Mouse (Mus musculus) fibroblast of lung, adult 2 months (primary cell): ENCODE measurements around the gene Cfap58.

Source experiments
- DNase-seq: peaks from one replicate; pipeline ENCODE4 v3.0.0-alpha.2; 2011; ENCODE audit warnings: low read depth

The Cfap58 gene

DNA sequence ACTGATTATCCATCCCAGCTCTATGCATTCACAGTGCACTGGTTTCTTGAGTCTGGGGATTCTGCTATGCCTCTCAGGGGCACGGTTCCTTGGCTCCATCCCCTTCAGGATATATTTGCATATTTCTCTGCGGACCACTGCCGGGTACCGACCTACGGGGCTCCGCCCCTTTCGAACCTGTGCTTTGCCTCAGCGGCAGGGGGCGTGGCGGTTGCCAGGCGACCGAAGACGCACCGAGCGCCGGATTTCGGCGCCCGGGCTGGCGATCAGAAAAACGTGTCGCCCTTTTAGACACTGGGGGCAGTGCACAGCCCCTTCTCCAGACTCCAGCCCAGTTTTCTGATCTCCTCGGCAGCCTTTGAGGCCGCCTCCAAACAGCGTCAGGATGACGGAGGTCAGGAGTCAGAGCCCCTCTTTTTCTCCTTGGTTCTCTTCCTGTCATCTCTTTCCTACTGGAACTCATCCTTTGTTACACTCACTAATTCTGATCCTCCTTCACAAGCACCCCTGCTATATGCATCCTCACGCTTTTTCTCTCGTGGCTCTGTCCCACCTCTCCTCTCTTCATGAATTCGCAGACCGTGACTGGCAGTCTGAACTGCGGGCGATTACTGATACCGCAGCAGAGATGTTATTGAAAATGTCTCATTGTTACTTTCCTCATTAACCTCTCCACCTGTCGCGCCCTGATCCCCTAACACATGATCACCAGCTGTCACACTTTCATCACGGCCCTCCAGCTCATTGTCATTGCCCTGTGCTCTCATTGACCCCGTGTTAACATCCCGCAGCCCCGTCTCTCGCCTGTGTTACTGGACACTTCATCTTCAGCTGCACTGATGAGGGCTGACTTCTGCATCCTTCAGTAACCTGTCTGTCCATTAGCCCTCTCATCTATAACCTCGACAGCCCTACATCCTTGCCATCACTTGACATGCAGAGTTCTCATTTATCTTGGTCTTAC, at the start of gene Cfap58:
Cfap58 (plus strand) TSS at position 233 of the 964 bp plus-strand sequence.
- no peak for DNase-seq

GRCm38 (mm10) chr19:47888037-47888436, 49.4 kb upstream of the Cfap58 start:
- no peak for DNase-seq

DNA sequence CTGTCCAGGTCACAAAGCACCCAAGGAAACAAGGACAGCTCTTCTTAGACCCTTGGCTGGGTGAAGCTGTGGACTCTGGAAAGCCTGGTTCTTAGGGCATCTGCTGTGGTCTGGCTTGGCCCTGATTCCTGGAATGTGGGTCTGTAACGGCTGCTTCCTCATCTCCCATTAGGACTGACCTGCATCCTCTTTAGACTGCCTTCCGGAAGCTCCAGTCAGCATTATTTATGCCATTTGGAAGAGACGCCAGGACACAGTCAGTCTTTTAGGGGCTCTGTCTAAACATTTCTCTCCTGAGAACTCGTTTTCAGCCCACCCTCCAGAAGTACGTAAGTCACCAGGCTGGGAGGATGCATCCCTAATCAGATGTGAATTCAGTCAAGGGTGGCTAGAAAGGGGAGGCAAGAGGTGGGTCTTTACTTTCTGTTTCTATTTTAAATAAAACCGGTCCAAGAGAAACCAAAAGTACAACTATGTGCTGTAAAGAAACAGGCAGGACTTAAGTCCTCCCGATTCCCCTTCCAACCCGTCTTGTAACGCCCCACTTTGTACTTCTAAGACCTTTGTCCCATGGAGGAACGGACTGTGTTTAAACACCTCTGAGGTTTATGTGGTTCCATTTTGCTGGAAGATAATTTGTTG, 46.9 kb upstream of the Cfap58 start:
- no peak for DNase-seq

GRCm38 (mm10) chr19:47891562-47892312, 45.7 kb upstream of the Cfap58 start:
- DNase-seq: no peak

GRCm38 (mm10) chr19:47893092-47893491, 44.4 kb upstream of the Cfap58 start:
- no peak for DNase-seq

DNA sequence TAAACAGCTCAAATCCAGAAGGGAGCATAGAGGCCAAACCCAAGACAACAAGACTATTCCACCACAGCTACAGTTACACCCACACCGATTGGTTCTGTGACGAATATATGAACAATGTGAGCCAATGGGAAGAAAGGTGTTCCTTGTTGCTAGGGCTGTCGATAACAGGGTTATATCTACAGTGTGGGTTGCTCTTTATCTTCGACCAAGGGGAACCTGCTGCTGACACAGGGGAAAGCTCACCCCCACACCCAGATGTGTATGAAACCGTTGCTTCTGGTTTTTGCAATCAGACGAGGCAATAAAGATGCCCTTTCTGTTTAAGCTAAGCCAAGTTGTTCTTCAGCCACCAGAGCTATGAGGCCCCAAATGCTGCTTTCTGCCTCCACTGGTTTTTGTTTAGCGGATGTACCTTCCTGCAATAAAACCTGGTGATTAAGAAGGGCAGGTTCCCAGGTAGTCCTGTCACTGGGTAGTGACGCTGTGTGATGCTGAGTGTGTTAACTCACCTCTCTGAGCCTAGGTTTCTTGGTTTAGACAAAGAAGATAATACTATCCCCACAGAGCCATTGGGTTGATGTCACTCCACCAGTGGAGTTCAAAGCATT, 38.9 kb upstream of the Cfap58 start:
- DNase-seq: no peak

GRCm38 (mm10) chr19:47900012-47900411, 37.5 kb upstream of the Cfap58 start:
- no peak for DNase-seq

- DNase-seq: no peak
These were observed 36.9 kb upstream of the Cfap58 start for GRCm38 (mm10) chr19:47900558-47900957.

DNA sequence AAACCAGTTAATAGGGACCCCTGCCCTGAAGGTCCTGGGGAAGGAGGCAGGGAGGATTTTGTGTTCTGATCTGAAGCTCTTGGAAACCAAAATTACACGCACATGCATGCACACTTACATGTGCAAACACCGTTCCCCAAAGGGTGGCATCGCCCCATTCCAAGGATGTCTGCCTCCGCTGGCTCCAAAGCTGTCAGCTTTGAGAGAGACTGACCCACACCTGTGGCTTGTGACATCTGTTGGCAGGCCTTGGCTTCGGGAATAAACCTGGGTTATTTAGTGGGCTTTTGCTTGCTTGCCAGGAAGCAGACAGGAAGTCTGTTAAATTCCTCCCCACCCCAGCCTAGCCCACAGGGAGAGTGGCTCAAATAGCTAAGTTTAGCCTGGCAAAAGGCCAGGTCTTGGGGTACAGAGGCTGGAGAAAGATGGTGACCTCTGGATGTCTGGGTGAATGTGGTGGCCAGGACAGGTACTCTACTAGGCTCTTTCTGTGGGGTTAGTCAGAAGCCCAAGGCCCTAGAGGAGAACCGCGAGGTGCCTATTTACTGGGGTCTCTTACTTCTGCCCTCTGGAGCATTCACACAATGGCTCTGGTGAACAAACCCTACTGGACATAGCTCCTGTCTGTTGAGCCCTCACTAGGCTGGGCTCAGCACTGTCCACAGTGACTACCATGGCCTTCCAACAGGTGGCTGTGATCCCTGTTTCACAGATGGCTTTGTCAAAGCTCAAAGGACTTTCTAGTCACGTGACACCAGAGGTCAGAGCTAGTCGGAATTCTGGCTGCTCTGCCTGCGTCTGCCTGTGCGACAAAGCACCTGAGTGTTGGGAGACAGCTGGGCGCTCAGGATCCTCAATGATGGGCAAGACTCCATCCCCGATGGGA, 34.9 kb upstream of the Cfap58 start:
- no peak for DNase-seq

GRCm38 (mm10) chr19:47903679-47904078, 33.8 kb upstream of the Cfap58 start:
- no peak for DNase-seq

- no peak for DNase-seq
These were observed 32.4 kb upstream of the Cfap58 start for GRCm38 (mm10) chr19:47905081-47905480.

DNA sequence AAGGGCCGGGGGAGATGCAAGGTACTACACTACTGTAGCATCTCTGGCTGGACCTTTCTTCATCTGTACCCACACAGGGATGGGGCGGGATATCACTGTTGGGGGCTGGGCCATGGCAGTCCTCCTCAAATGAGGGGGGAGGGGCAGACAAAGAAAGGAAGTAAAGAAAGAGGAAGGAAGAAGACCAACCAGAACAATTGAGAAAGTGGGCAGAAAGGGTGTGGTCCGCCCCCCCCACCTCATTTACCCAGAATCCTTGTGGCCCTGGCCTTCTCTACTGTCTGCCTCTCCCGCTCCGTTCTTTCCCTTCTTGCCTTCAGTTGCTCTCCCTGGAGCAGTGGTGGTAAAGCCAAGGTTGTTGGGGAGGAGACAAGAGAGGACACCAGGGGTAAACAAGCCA, 31.9 kb upstream of the Cfap58 start:
- no peak for DNase-seq

DNA sequence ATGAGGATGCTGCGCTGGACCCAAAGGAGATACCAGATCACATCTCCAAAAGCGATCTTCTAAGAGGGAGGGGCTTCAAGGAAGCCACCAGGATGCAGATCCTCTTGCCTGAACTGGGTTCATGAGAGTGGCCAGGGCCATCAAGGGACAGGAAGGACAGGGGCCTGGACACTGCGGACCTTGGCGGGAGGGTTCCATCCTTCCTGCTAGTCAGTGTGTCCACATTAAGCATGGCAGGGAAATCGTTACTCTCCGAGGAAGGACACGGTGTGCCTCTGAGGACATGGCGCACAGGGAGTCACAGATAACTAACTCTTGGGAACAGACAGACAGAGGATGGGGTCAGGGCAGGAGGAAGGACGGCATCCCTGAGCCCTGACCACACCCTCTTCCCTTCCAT, 29.9 kb upstream of the Cfap58 start:
- no peak for DNase-seq

DNA sequence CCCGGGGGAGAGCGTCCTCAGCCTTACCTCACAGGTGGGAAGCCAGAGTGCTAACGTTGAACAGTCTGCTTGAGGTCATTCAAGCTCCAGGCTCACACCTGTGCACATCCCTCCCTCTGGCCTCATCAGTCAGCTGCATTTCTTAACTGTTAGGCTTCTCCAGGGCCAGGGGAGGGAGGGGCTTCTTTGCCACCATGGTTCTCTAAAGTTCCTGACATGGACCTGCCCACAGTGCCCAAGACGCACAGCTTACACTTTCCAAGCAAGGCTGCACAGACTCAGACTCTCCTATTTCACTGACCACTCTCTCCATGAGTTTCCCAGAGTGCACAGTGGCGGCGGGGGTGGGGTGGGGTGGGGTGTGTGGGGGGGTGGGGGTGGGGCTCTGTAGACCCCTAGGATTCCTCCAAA, 28.5 kb upstream of the Cfap58 start:
- no peak for DNase-seq

DNA sequence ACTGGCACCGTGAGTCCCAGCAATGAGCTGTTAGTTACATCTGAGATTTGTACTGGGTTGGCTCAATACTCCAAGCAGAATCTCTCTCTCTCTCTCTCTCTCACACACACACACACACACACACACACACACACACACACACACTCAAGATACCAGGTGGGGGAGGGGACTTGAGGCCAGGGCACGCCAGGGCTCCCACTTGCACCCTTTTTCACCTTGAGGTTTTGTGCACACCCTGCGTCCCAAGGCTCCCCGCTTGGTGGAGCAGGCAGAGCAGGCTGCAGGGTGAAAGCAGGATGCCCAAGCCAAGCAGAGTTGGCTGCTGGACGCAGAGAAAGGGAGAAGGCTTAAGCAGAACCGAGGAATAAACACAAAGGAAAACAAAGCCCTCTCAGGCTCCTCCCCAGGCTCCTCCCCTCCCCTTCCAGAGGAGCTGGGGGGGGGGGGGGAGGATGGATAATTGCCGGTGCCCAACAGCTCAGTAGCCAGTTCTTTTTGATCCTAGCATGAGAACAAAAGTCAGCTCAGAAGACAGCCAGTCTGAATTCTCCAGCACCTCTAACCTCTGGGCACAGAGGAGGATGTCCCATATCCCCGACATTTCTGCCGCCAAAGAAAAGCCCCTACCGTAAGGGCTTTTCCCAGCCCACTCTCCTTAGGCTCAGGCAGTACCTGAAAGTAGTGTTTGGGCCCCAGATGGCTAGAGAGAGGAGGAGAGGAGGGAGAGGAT, 27.9 kb upstream of the Cfap58 start:
- DNase-seq: no peak

DNA sequence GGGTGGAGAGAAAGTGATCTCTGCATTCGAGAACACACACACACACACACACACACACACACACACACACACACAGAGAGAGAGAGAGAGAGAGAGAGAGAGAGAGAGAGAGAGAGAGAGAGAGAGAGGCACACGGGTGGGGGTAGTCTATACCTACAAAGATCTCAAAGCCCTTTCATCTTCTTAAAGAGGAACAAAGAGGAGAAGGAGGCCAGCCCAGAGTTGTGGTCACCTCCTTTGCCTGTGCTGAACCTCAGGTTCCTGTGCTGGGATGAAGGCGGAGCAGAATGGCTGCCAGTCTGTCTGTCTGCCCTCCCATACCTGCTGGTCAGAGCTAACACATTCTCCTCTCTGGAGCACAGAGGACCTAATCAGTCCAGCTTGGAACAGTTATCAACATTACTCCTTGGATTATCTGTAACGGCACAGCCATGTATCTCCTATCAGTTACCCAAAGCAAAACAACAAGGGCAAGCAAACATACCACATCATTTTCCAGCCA, 27.3 kb upstream of the Cfap58 start:
- no peak for DNase-seq

- DNase-seq: no peak
These were observed 26.7 kb upstream of the Cfap58 start for GRCm38 (mm10) chr19:47910751-47911150.

DNA sequence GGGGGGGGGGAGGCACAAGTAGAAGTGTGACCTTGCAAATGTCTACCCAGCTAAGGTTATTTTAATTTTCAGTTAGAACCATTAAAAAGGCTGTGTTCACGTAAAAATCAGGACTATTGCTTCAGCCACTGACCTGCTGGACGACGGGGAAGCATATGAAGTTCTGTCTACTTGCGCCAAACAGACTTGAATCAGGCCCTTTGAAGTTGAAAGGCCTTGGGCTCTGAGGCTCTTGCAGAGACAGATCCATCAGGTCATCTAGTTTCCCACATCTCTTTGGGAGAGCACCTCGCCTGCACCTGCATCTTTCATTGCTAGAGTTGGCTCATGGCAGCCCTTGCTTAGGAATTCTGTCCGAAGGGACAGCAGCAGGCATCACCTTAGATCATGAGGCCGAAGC, 24.1 kb upstream of the Cfap58 start:
- DNase-seq: no peak

DNA sequence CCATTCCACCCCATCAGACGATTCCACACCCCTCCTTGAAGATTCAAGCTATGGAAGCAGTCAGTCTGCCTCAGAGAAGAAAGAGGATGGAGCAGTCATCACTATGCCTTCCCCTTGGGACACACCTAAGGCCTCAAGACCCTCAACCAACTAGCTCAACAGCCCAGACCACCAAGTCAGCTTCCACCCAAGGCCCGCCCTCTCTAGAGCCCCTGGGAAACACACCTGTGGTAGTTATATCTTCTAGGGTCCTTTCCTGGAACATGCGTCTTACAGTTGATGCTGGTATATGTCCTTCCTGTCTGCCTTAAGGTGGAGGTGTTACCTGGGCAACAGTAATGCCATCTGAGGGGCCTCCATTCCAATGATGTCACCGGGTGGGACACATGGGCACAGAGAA, 23.3 kb upstream of the Cfap58 start:
- no peak for DNase-seq

GRCm38 (mm10) chr19:47915251-47915650, 22.2 kb upstream of the Cfap58 start:
- DNase-seq: no peak
